Mouse (Mus musculus) heart, embryonic 14.5 days (tissue): ENCODE measurements around the gene Cmss1. TPM values are rescaled to one million over a fixed set of nuclear protein-coding genes. Genes with fewer than 3 reads are reported as not detected.

Experiments
- ATAC-seq: fragments of 200-750 bp; cut with Nextera tagmentation; 2 replicates; pipeline ENCODE4 v1.8.0; 2017; ENCODE audit warnings: low read depth, moderate TSS enrichment; ENCODE audit not compliant: insufficient number of reproducible peaks, insufficient read depth, low FRiP score
- H3K27ac ChIP-seq, 2 experiments: fragments of 200-500 bp in 1 of 2; fragments of 300-500 bp in 1 of 2; sonication (generic) in 1 of 2; replicated peaks in 1 of 2; 2 replicates each; pipeline ENCODE4 v1.5.1; 2012 to 2014; ENCODE audit warnings: low read depth in 2 of 2, low read length in 2 of 2, control low read depth in 1 of 2, mild to moderate bottlenecking in 1 of 2, mixed read lengths in 1 of 2; ENCODE audit not compliant: control insufficient read depth in 1 of 2, insufficient read depth in 1 of 2
- H3K27me3 ChIP-seq: fragments of 300-500 bp; sonication (generic); 2 replicates; pipeline ENCODE4 v1.6.1; 2014; ENCODE audit warnings: mild to moderate bottlenecking, low read length, control low read depth; ENCODE audit not compliant: control insufficient read depth, insufficient read depth
- H3K36me3 ChIP-seq: fragments of 300-500 bp; sonication (generic); 2 replicates; pipeline ENCODE4 v1.6.1; 2014; ENCODE audit warnings: mild to moderate bottlenecking, control low read depth, low read length, mixed read lengths; ENCODE audit not compliant: control insufficient read depth, insufficient read depth
- H3K4me1 ChIP-seq, 2 experiments: fragments of 200-500 bp in 1 of 2; fragments of 300-500 bp in 1 of 2; sonication (generic) in 1 of 2; 2 replicates each; pipeline ENCODE4 v1.6.1; 2012 to 2014; ENCODE audit warnings: low read length in 2 of 2, control low read depth in 1 of 2, mixed read lengths in 1 of 2; ENCODE audit not compliant: control insufficient read depth in 2 of 2, insufficient read depth in 2 of 2
- H3K4me2 ChIP-seq: fragments of 300-500 bp; sonication (generic); 2 replicates; pipeline ENCODE4 v1.6.1; 2014; ENCODE audit warnings: mild to moderate bottlenecking, low read length
- H3K4me3 ChIP-seq, 2 experiments: fragments of 200-500 bp in 1 of 2; fragments of 300-500 bp in 1 of 2; sonication (generic) in 1 of 2; 2 replicates each; pipeline ENCODE4 v1.5.1; 2012 to 2014; ENCODE audit warnings: low read length in 2 of 2, mild to moderate bottlenecking in 2 of 2, control low read depth in 1 of 2, low read depth in 1 of 2, moderate library complexity in 1 of 2; ENCODE audit not compliant: control insufficient read depth in 1 of 2, insufficient read depth in 1 of 2
- H3K9ac ChIP-seq: fragments of 300-500 bp; sonication (generic); 2 replicates; pipeline ENCODE4 v1.6.1; 2014; ENCODE audit warnings: mild to moderate bottlenecking, low read length
- H3K9me3 ChIP-seq: fragments of 300-500 bp; sonication (generic); 2 replicates; pipeline ENCODE4 v1.6.1; 2016; ENCODE audit warnings: low read length, control low read depth; ENCODE audit not compliant: control insufficient read depth
- WGBS: fragments of 180-500 bp; shearing (Covaris S2); extraction: QIAGEN DNeasy Blood & Tissue Kit; methylation state at CpG from one replicate; pipeline ENCODE4 v1.1.7; 2014; 5-methylcytosine and 5-hydroxymethylcytosine counted together
- polyA plus RNA-seq: library from polyadenylated mRNA; unstranded; fragments of >200 nt; fragmentation: Nextera tagmentation; extraction: Ambion mirVana; gene quantifications from 2 replicates; pipeline ENCODE4 v1.2.1, GENCODE M21; 2014

The Cmss1 gene
- polyA plus RNA-seq, result 35.1 and 35.6 TPM in 2 replicates

DNA sequence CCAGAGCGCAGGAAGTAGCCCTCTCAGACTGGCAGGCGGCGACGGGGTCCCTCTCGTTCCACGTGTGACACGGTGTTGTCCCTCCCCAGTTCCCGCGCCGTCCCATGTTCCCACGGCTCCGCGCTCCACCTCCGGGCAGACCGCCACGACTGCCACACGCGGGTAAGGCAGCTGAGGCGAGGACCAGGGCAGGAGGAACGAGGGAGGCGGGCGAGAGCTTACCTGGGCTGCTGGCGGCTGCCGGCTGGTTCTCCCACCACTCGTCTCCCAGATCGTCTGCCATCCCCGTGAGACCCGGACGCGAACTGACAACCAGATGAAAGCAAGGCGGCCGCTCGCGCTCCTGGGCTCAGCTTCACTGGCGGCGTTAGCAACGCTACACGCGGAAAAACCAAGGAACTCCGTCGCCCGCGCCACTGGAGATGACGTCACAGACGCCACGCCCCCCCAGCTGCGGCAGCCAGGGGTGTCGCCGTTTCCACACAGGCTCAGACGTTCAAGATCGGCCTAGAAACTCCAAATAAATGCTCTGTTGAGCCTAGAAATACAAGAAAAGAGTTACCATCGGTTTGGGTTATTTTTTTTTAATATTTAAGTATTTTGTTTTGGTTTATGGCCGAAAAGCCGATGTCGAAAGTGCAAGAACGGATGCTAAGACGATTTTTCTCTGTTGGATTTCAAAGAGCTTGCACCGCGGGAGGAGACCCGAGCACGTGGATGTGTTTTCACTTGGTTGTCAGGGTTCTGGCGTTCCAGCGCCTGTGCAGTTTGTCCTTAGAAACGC, at the start of gene Cmss1:
Gene Cmss1, minus strand, starts transcription at position 421 of the 784 bp plus-strand sequence.
- H3K27me3 ChIP-seq, result no peaks in the 10 kb centered on the region
- H3K4me3 ChIP-seq, result peak within 1 kb of the TSS; percentile 72 to 86
- peak within 1 kb of the TSS; percentile 90 for H3K4me2 ChIP-seq
- H3K9ac ChIP-seq, result peak within 1 kb of the TSS; percentile 80
- under 1% methylated on average over 64 of the region's 64 CpGs for WGBS
- no peaks in the 10 kb centered on the region for H3K9me3 ChIP-seq
- peak; percentile 68 for ATAC-seq
- H3K4me1 ChIP-seq, result peaks cover 0 to 4% of the 10 kb centered on the region in 2 experiments; a peak in 2 of 4 replicates
- no peaks in the 10 kb centered on the region for H3K36me3 ChIP-seq
- peak within 1 kb of the TSS in 1 of 2 experiments; percentile 56; a peak in 1 of 4 replicates for H3K27ac ChIP-seq

- no peak for ATAC-seq
- Histone ChIP-seq H3K4me3 (no peak overlapping the region), H3K4me1 (0 out of 4 replicates have a peak, but pooled peaks cover 0 to 4% of the 10 kb centered on the region in 2 experiments), H3K9ac (no peak overlapping the region), H3K36me3 (no peaks in the 10 kb centered on the region), H3K27ac (no peak overlapping the region), H3K27me3 (no peaks in the 10 kb centered on the region), H3K4me2 (no peak overlapping the region), H3K9me3 (no peaks in the 10 kb centered on the region)
- WGBS, result 47% methylated on average over 2 of the region's 2 CpGs
Measured at GRCm38 (mm10) chr16:57649888-57650287, 43.2 kb upstream of the Cmss1 start.

DNA sequence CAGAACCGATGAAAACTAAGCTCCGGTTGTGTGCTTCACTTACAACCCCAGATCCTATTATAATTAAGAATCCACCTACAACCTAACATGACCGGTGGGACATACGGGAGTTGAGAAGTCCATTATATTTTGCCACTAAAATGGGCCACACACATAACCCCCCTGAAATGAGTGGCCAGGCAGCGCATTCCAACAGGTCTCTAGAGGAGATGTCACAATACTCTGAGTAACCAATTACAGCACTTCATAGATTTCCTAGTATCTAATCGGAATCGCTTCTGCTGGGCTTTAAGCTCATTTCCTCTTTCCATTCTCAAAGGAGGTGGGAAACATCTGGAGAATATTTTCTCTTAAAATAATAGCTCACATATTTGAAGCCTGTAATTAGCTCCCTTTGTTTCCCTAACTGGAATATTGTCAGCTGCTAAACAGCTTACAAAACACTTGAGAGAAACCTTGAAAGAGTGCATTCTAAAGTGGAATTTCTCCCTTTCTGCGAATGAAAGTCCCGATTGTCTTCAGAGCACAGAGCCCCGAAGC, 34.8 kb upstream of the Cmss1 start:
- ATAC-seq, result no peak
- Histone ChIP-seq H3K4me3 (no peak overlapping the region), H3K27ac (no peak overlapping the region), H3K9ac (no peak overlapping the region), H3K4me1 (no peaks in the 10 kb centered on the region), H3K27me3 (no peaks in the 10 kb centered on the region), H3K9me3 (no peaks in the 10 kb centered on the region), H3K4me2 (no peak overlapping the region), H3K36me3 (no peaks in the 10 kb centered on the region)
- WGBS, result 67% methylated on average over 10 of the region's 10 CpGs

- H3K4me3 ChIP-seq, result no peak overlapping the region
- no peak overlapping the region for H3K4me2 ChIP-seq
- no peaks in the 10 kb centered on the region for H3K36me3 ChIP-seq
- ATAC-seq, result no peak
- no peak overlapping the region for H3K27ac ChIP-seq
- peaks cover 0 to 6% of the 10 kb centered on the region in 2 experiments; a peak in 3 of 4 replicates for H3K4me1 ChIP-seq
- no peak overlapping the region for H3K9ac ChIP-seq
- no peaks in the 10 kb centered on the region for H3K27me3 ChIP-seq
- WGBS, result 73% methylated on average over 5 of the region's 5 CpGs
- no peaks in the 10 kb centered on the region for H3K9me3 ChIP-seq
Measured at GRCm38 (mm10) chr16:57634766-57635165, 28.1 kb upstream of the Cmss1 start.

GRCm38 (mm10) chr16:57634191-57634590, 27.5 kb upstream of the Cmss1 start:
- Histone ChIP-seq H3K36me3 (no peaks in the 10 kb centered on the region), H3K27ac (no peak overlapping the region), H3K4me3 (no peak overlapping the region), H3K9me3 (no peaks in the 10 kb centered on the region), H3K9ac (no peak overlapping the region), H3K4me1 (peaks cover 0 to 6% of the 10 kb centered on the region in 2 experiments; a peak in 3 of 4 replicates), H3K4me2 (no peak overlapping the region), H3K27me3 (no peaks in the 10 kb centered on the region)
- WGBS, result 11% methylated on average over 6 of the region's 6 CpGs
- ATAC-seq, result no peak

DNA sequence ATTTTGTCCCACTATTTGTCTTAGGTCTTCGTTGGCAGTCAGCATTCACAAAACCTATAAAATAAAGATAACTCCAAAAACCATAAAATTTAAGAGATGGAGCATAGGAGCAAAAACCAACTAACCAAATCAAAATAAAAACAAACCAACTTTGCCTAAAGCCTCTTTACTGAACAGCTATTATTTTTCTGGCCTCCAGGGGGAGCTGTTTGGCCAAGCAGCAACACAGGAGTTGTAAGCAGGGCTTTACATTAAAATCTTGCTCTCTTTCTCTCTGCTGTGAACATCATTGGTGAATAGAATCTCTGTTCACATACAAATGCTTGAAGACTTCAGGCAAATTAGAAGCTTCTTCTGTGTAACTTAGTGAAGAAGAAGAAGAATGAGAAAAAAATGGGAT, 5.1 kb upstream of the Cmss1 start:
- H3K9me3 ChIP-seq, result no peaks in the 10 kb centered on the region
- 0% methylated on average over 1 of the region's 1 CpGs for WGBS
- no peaks in the 10 kb centered on the region for H3K27me3 ChIP-seq
- no peaks in the 10 kb centered on the region for H3K36me3 ChIP-seq
- no peak overlapping the region for H3K9ac ChIP-seq
- H3K27ac ChIP-seq, result no peak overlapping the region
- ATAC-seq, result no peak
- no peak overlapping the region for H3K4me2 ChIP-seq
- no peak overlapping the region for H3K4me3 ChIP-seq
- H3K4me1 ChIP-seq, result peaks cover 0 to 4% of the 10 kb centered on the region in 2 experiments; a peak in 2 of 4 replicates

- Histone ChIP-seq H3K9me3 (no peaks in the 10 kb centered on the region), H3K4me2 (no peak overlapping the region), H3K27me3 (no peaks in the 10 kb centered on the region), H3K27ac (no peak overlapping the region), H3K9ac (no peak overlapping the region), H3K4me3 (no peak overlapping the region), H3K36me3 (no peaks in the 10 kb centered on the region), H3K4me1 (no peaks in the 10 kb centered on the region)
- no peak for ATAC-seq
Measured at GRCm38 (mm10) chr16:57601031-57601430, 5.6 kb downstream of the Cmss1 start.
